Mouse (Mus musculus): Measurements from ENCODE around the gene Mast2.

Gene Mast2

DNA sequence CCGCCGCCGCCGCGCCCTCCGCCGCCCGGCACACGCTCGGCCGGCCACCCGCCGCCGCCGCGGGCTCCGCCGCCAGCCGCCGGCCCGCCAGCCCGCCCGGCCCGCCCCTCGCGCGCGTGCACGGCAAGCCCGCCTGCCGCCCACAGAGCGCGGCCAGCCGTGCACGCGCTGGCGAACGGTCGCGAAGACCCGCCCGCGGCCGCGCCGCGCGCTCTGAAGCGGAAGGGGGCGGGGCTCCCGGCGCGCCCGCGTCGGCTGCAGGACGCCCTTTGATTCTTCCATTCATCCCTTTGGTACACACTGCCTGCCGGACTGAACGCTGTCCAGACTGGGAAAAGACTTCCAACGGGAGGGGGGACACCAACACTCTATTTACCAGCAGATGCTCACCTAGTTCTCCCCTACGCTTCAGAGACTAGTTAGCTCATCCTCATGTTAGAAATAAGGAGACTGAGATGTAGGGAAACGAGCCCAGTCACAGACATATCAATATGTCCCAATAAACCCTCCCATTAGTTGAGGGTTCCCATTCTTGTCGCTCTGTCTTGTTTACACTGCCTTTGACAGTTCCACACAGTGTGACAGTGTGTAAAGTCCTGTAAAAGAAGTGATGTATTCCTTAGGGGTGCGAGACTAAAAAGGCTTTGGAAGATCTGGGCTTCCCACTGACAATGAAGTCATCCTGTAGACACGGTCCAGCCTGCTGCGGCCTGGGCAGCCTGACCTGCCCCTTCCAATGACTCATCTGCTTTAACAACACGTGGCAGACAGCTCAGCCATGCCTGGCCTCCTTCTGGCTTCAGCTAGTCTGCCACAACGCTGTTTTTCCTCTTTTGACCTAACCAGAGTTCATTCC, at the start of gene Mast2:
TSS of gene Mast2 (minus strand) at position 58 of the 856 bp plus-strand sequence.
- peak; percentile 97 for DNase-seq

DNA sequence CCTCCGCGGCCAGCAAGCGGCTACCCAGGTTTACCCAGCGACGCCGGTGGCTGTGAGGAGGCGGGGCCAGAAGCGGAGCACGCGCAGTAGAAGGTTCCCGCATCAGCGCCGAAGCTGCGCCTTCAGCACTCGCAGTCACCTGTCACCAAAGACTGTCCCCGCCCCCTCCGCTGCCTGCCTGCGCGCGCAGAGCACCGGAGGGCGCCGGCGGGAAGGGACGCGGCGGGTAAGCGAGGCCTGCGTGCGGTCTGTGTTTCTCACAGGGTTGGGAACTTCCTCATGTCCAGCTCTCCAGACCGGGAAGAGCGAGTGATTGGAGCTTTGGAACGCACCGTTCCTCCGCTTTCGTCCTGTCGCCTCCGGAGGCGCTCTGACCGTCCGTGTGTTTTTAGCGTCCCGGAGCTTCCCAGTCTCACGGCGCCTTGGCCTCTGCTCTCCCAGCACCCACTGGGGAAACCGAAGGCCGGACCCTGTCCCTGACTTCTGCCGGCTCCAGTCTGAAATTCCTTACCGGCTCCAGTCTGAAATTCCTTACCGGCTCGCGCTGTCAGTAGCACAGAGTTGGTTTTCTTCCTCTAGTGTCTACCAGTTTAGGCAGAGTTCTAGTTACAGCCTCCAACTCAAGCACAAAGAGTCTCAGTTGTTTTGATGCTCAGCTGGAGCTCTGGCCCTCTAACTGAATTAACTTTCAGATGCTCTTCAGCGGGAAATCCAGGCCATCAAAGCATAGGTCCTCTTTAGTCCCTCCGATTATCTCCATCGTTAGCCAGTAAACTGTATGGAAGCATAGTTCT, 43.6 kb upstream of the Mast2 start, which contains the start of gene Ipp:
TSS of gene Ipp (plus strand) at position 125 of the 794 bp plus-strand sequence.
- peak; percentile 96 for DNase-seq

- no peak for DNase-seq
Observed at GRCm38 (mm10) chr4:116506886-116507424, 43.0 kb upstream of the Mast2 start.

GRCm38 (mm10) chr4:116499978-116500377, 36.0 kb upstream of the Mast2 start:
- no peak for DNase-seq

GRCm38 (mm10) chr4:116493646-116494045, 29.7 kb upstream of the Mast2 start:
- DNase-seq: no peak

GRCm38 (mm10) chr4:116492460-116492859, 28.5 kb upstream of the Mast2 start:
- DNase-seq: no peak

- no peak for DNase-seq
Observed at GRCm38 (mm10) chr4:116491886-116492285, 27.9 kb upstream of the Mast2 start.

- no peak for DNase-seq
Observed at GRCm38 (mm10) chr4:116491119-116491536, 27.1 kb upstream of the Mast2 start.

DNA sequence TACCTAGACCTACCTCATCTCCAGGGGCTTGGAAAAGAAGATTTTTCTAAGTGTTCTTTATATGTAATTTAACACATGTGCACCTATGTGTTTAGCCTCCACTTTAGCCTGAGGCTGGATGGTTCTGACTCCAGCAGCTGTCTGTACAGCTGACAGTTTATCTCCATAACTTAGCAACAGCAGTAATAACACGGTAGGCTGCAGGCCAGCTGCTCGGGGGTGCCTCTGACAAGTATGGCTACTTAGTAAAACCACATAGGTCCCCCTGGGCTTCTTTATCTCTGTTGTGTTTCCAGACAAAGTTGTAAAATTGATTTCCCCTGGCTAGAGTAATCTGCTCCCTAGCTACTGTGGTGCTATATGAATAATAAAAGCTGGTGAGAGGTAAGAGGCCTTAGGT, 19.5 kb upstream of the Mast2 start:
- DNase-seq: peak; percentile 53

DNA sequence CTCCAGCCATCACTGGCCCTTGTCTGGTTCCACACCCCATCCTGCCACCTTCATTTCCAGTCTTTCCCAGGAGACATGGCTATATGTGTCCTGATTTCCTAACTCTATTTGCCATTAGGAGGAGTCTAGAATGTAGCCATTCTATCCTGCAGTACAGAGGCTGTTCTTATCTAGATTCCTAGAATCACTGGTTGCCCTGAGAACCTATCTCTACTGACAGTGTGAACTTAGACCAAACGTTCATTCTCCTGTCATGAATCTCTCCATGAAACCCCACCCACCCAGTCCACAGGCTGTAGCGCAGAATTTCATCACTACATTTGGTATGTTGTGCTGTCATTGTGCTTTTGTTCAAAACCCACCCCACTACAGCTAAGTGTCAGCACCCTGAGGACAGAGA, 17.3 kb upstream of the Mast2 start:
- no peak for DNase-seq

- no peak for DNase-seq
Observed at GRCm38 (mm10) chr4:116463231-116464125, 505 bp downstream of the Mast2 start.

DNA sequence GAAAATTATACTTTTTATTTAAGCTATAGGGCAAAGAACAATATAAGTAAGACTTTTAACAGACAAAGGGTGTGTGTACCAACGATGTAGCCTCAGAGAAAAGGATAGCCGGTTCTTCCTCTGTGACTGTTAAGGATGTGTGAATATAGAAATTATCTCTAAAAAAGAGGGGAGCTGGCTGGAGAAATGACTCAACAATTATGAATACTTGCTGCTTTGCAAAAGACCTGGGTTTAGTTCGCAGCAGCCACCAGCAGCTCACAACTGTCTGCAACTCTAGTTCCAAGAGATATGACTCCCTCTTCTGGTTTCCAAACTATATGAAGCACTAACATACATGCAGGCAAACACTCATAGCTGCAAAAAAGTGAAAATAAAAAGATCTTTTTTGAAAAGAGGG, 2.0 kb downstream of the Mast2 start:
- no peak for DNase-seq

- DNase-seq: no peak
Observed at GRCm38 (mm10) chr4:116451553-116451952, 12.4 kb downstream of the Mast2 start.

GRCm38 (mm10) chr4:116449951-116450350, 14.0 kb downstream of the Mast2 start:
- no peak for DNase-seq

DNA sequence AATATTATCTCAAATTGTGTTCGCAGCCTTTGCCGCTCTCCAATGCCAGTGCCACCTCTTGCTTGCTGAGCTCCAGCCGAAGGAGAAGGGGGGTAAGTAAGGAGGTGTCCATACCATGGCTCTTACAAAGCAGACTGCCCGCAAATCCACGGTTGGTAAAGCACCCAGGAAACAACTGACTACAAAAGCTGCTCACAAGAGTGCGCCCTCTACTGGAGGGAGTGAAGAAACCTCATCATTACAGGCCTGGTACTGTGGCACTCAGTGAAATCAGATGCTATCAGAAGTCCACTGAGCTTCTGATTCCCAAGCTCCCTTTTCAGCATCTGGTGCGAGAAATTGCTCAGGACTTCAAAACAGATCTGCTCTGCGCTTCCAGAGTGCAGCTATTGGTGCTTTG, 15.3 kb downstream of the Mast2 start:
- DNase-seq: peak; percentile 81

DNA sequence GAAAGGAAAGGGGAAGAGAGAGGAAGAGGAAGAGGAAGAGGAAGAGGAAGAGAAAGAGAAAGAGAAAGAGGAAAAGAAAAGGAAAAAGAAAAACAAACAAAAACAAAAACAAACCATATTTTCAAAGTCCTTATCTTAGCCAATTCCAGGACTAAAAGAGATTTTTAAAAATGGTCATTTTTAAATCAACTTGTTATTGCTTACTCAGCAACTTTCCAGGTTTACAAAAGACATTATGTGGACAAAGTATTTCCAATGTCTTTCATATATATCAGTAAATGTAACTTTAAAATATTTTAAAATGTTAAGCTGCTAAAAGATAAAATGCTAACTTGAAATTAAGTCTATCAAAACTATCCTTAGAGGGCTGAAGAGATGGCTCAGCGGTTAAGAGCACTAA, 24.6 kb downstream of the Mast2 start:
- no peak for DNase-seq

- no peak for DNase-seq
Observed at GRCm38 (mm10) chr4:116438561-116438960, 25.4 kb downstream of the Mast2 start.

GRCm38 (mm10) chr4:116435626-116436025, 28.4 kb downstream of the Mast2 start:
- DNase-seq: no peak

DNA sequence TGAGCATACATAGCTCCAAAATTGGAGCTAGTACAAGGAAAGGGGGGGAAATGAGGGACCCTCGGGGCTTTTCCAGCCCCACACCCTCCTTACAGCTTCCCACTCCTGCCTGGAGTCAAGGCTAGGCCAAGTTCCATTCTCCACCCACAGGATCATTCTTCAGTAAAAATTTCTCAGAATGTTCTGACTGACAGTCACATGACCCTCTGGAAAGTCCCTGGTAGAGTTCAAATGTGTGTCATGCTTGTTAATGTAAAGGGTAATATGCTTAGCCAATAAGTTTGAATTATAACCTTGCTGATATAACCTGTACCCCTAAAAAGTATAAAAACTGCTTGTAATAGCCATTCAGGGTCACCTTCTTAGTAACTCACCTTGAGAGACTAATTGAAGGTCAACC, 41.8 kb downstream of the Mast2 start:
- no peak for DNase-seq

DNA sequence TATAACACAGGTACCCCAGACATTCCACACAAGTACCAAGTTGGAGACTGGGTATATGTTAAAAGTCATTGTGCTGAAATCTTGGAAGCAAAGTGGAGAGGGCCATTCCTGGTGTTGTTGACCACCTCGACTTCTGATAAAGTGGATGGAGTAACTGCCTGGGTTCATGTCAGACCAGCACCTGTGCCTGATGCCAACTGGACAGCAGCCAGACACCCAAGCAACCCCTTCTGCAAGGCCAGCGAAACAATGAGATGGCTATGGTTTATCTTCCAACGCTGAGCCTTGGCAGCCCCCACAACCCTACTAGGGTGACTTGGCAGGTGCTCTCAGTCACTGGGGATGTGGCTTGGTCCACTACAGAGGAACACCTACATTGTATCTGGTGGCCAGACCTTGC, 42.8 kb downstream of the Mast2 start:
- no peak for DNase-seq

- DNase-seq: no peak
Observed at GRCm38 (mm10) chr4:116412993-116413392, 51.0 kb downstream of the Mast2 start.

DNA sequence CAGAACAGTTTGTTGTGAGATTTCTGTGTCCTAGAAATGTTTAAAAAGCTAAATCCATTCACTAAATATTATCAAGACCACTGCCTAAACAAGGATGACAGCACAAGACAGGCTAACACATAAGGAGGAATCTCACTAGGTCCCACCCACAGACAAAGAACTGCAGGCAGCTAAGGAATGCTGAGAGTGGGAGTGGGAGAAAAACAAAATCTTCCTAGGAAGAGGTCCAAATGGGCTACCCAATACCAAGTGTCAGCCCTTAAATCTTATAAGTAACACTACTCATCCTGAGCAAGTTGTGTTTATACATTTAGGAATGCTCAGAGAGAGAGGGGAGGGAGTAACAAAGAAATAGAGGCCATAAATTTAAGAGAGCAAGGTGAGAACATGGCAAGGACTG, 52.6 kb downstream of the Mast2 start:
- no peak for DNase-seq

- DNase-seq: no peak
Observed at GRCm38 (mm10) chr4:116406668-116407067, 57.3 kb downstream of the Mast2 start.
